Mouse (Mus musculus) liver, embryonic 11.5 days (tissue): Measurements from ENCODE around the gene Il17f. TPM values are rescaled to one million over a fixed set of nuclear protein-coding genes. Genes with fewer than 3 reads are reported as not detected.

Experiments used
- polyA plus RNA-seq: library from polyadenylated mRNA; unstranded; fragments of >200 nt; fragmentation: Nextera tagmentation; extraction: Ambion mirVana; gene quantifications from 2 replicates; pipeline ENCODE4 v1.2.1, GENCODE M21; 2014

The Il17f gene
- polyA plus RNA-seq, 1 experiment from 2014 or later: not detected

Other genes with a start within 250 kb of the Il17f start
- gene Pkhd1, start 172.6 kb downstream of the Il17f start, polyA plus RNA-seq: 0.26 and 0.37 TPM in 2 replicates
- not detected in 2 replicates for gene Il17a, start 59.7 kb downstream of the Il17f start, polyA plus RNA-seq
- gene Mcm3, start 29.7 kb upstream of the Il17f start, polyA plus RNA-seq: 311 and 347 TPM in 2 replicates
- gene Paqr8, start 100.0 kb upstream of the Il17f start, polyA plus RNA-seq: 1.4 and 1.9 TPM in 2 replicates
- 0.58 and 1.2 TPM in 2 replicates for gene Efhc1, start 161.0 kb upstream of the Il17f start, polyA plus RNA-seq